In genomic region chr19:20345317-20345917, GRCm38 (mm10) we compare ENCODE assay signal across 8 mouse cellular contexts. TPM values are rescaled to one million over a fixed set of nuclear protein-coding genes. Genes with fewer than 3 reads are reported as not detected.
A peak's percentile ranks its signal among the peaks of the same experiment; 100 is the strongest.
DNase-seq lines count a peak whose midpoint lies in the region; ATAC-seq and TF ChIP-seq lines count a peak whose summit lies in the region.

No protein-coding gene starts in this region.

- TF ChIP-seq CTCF in lung, adult 2 months (IDR thresholded peaks at IDR 0.05; ENCODE audit: insufficient read depth, low read length) = peak; percentile 95

- no peak for TF ChIP-seq POLR2A in lung, adult 2 months (IDR thresholded peaks at IDR 0.05; ENCODE audit: borderline replicate concordance, extremely low read depth, low read depth, low read length)

- ATAC-seq in neutrophil, adult 5-6 weeks (ENCODE audit: extremely low read depth, insufficient number of reproducible peaks, low FRiP score, poor library complexity, severe bottlenecking) = peak; percentile 85

- intact Hi-C loops in heart, postnatal 10 days (cut with DNase I) = loop anchor here (2.0 to 10.0 kb wide), 3 partner anchors 1001 to 1473 kb away; no protein-coding TSS in a partner anchor

- no peaks in the 10 kb centered on the region for H3K4me1 ChIP-seq in lung, adult 2 months (ENCODE audit: control insufficient read depth, insufficient read depth, low read length)

- H3K4me3 ChIP-seq in lung, adult 2 months (replicated peaks; ENCODE audit: extremely low read depth, low read depth, low read length) = no peak overlapping the region

- DNase-seq in CD4-positive helper T cell, adult 2 months (ENCODE audit: low read depth, low spot score) = peak; percentile 53
- peak; percentile 85 for DNase-seq in adrenal gland, postnatal 10 days
- peak; percentile 62 for DNase-seq in embryo, embryonic 9.5 days (ENCODE audit: extremely low spot score)
- peak; percentile 66 to 81 for DNase-seq in heart, postnatal 10 days
- DNase-seq in kidney, postnatal 4 days = peak; percentile 82 to 85
- DNase-seq in lung, adult 2 months = peak; percentile 67
- peak; percentile 6 to 16 for DNase-seq in thymus, adult 18-20 months

- 8% methylated on average over 8 of the region's 8 CpGs for WGBS in lung, adult 2 months

RNA-seq across cellular contexts. Expression of gene Anxa1, which starts 45.3 kb away (rescaled TPM):
- 10 to 100 TPM; 29.5 to 37.6 TPM for total RNA-seq in adrenal gland, postnatal 10 days (2021)
- total RNA-seq in heart, postnatal 10 days (2021) = 10 to 100 TPM; 33.7 to 35.6 TPM
- polyA plus RNA-seq in lung, adult 2 months (2012; rRNA removed) = 23.6 and 47.8 TPM in 2 replicates
- 822 and 887 TPM in 2 replicates for total RNA-seq in neutrophil, adult 5-6 weeks (2017)

Comparison
In these comparisons a context has a peak if more than half of its experiments do, and no peak if none do; other contexts are left out.
1. DNase-seq: peak in every context shown above with its lines; median percentile 85 in adrenal gland, postnatal 10 days; 84 in kidney, postnatal 4 days; 74 in heart, postnatal 10 days; 67 in lung, adult 2 months; 62 in embryo, embryonic 9.5 days; 53 in CD4-positive helper T cell, adult 2 months; 11 in thymus, adult 18-20 months.
2. RNA of gene Anxa1, which starts 45.3 kb away (total RNA-seq): 822 to 887 TPM in neutrophil, adult 5-6 weeks; 29.5 to 37.6 TPM in adrenal gland, postnatal 10 days and 33.7 to 35.6 TPM in heart, postnatal 10 days; every median in the first group is over 10 times any median in the second.